Mouse (Mus musculus): ENCODE data around the gene Egfl8. TPM values are rescaled to one million over a fixed set of nuclear protein-coding genes. Genes with fewer than 3 reads are reported as not detected.

Gene Egfl8
- total RNA-seq (2023), result not detected

GRCm38 (mm10) chr17:34615871-34616270 is at the start of gene Egfl8:
Egfl8 (minus strand) TSS chr17:34615971.

GRCm38 (mm10) chr17:34646906-34647787 is 31.4 kb upstream of the Egfl8 start, which contains the start of gene Atf6b:
Atf6b (plus strand) TSS chr17:34647146.

GRCm38 (mm10) chr17:34644608-34645007 is 28.8 kb upstream of the Egfl8 start, which contains the start of gene Fkbpl:
Fkbpl (plus strand) TSS chr17:34644764.

DNA sequence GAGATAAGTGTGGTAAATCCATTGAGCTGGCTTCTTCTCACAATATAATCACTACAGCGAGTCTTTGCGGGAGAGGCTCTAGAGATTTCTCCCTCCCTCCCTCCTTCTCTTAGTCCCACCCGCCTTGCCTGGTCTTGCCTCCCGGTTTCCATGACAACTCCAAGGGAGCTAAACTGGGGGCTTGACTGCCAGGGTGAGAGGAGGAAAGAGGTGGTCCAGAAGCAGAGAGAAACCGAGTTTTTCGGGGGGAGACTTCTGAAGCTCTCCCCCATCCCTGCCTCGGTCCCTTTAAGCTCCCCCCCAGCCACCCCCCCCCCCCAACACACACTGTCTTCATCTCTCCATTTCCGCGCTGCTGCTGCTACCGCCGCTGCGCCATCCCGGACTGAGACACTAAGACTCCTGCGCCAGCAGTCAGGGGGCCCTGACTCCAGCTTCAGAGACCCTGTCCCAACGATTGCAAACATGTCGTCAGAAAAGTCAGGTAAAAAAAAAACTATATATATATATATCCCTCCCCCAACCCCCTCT is 13.5 kb upstream of the Egfl8 start, which contains the start of gene Prrt1:
TSS of gene Prrt1 (plus strand) at position 313 of the 531 bp plus-strand sequence.

GRCm38 (mm10) chr17:34627943-34628643 is 12.3 kb upstream of the Egfl8 start, which contains the start of gene Ppt2:
Ppt2 (minus strand) TSS chr17:34628510.

GRCm38 (mm10) chr17:34604061-34604508 is 11.7 kb downstream of the Egfl8 start, which contains the start of gene Agpat1:
Agpat1 (plus strand) TSS chr17:34604262.

GRCm38 (mm10) chr17:34603375-34604060 is 12.3 kb downstream of the Egfl8 start, which contains the start of gene Rnf5:
Rnf5 (minus strand) TSS chr17:34603690.

DNA sequence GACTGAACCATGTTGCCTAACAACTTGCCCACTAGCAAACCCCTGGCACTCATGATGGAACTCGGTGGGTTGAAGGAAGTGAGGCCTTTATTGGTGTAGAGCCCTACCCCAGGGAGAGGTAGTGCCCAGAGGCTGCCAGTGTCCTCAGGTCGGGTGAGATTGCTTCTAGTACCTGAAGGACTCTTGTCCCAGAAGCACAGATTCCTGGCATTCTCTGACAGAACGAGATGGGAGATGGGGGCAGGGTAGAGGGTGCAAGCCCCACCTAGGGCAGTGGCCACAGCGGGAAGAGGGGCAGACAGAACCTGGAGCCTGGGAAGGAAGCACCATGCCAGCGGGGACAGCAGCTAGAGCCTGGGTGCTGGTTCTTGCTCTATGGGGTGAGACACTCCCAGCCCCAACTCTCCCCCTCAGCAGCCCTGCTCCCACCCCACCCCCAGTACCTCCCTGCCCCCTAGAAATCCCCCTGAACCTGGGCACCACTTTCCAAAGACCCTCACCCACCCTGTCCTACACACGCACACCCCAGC is 18.1 kb downstream of the Egfl8 start, which contains the start of gene Ager:
TSS of gene Ager (plus strand) at position 297 of the 530 bp plus-strand sequence.

GRCm38 (mm10) chr17:34591029-34591993 is 24.5 kb downstream of the Egfl8 start, which contains the start of gene Pbx2:
Pbx2 (plus strand) TSS chr17:34591266.

GRCm38 (mm10) chr17:34589681-34590101 is 26.1 kb downstream of the Egfl8 start, which contains the start of gene Gpsm3:
Gpsm3 (plus strand) TSS chr17:34589806.

GRCm38 (mm10) chr17:34564003-34564421 is 51.8 kb downstream of the Egfl8 start, which contains the start of gene Notch4:
Notch4 (plus strand) TSS chr17:34564268.

Other genes starting within 250 kb of the Egfl8 start
- 1 to 10 TPM; 2.7 to 4.5 TPM for gene Btnl1, start 238.8 kb downstream of the Egfl8 start, total RNA-seq (2023)
- 10 to 100 TPM; 14.3 to 15.6 TPM for gene BC051142, start 217.2 kb downstream of the Egfl8 start, total RNA-seq (2023)
- gene Btnl4, start 138.7 kb downstream of the Egfl8 start, total RNA-seq (2023), result not detected
- gene Btnl6, start 98.6 kb downstream of the Egfl8 start, total RNA-seq (2023), result not detected
- gene Notch4, start 51.7 kb downstream of the Egfl8 start, total RNA-seq (2023), result 1 to 10 TPM; 1.0 to 1.9 TPM
- 100 to 1,000 TPM; 132 to 134 TPM for gene Gpsm3, start 26.2 kb downstream of the Egfl8 start, total RNA-seq (2023)
- gene Pbx2, start 24.7 kb downstream of the Egfl8 start, total RNA-seq (2023), result 10 to 100 TPM; 54.9 to 59.0 TPM
- 1 to 10 TPM; 5.3 to 5.8 TPM for gene Ager, start 18.1 kb downstream of the Egfl8 start, total RNA-seq (2023)
- gene Rnf5, start 12.3 kb downstream of the Egfl8 start, total RNA-seq (2023), result 10 to 100 TPM; 41.4 to 42.3 TPM
- gene Agpat1, start 11.7 kb downstream of the Egfl8 start, total RNA-seq (2023), result 10 to 100 TPM; 67.5 to 72.5 TPM
- 1 to 10 TPM; 2.1 to 6.8 TPM for gene Ppt2, start 12.5 kb upstream of the Egfl8 start, total RNA-seq (2023)
- gene Prrt1, start 13.6 kb upstream of the Egfl8 start, total RNA-seq (2023), result not detected
- gene Fkbpl, start 28.8 kb upstream of the Egfl8 start, total RNA-seq (2023), result 1 to 10 TPM; 2.9 to 5.3 TPM
- gene Atf6b, start 31.2 kb upstream of the Egfl8 start, total RNA-seq (2023), result 10 to 100 TPM; 81.4 to 84.7 TPM
- not detected for gene Tnxb, start 54.6 kb upstream of the Egfl8 start, total RNA-seq (2023)
- 1 to 10 TPM in 1 of 2 experiments, under 1 TPM in 1; 0.47 to 1.2 TPM for gene C4b, start 127.9 kb upstream of the Egfl8 start, total RNA-seq (2023)
- not detected for gene Cyp21a1, start 188.6 kb upstream of the Egfl8 start, total RNA-seq (2023)
- gene Stk19, start 221.0 kb upstream of the Egfl8 start, total RNA-seq (2023), result 10 to 100 TPM; 57.8 to 67.8 TPM
- 10 to 100 TPM; 87.2 to 90.1 TPM for gene Dxo, start 221.0 kb upstream of the Egfl8 start, total RNA-seq (2023)
- 100 to 1,000 TPM; 106 to 113 TPM for gene Skiv2l, start 234.2 kb upstream of the Egfl8 start, total RNA-seq (2023)
- 10 to 100 TPM; 32.7 to 37.8 TPM for gene Nelfe, start 234.4 kb upstream of the Egfl8 start, total RNA-seq (2023)
- under 1 TPM in 1 of 2 experiments, not detected in 1; 0.41 TPM for gene Cfb, start 246.5 kb upstream of the Egfl8 start, total RNA-seq (2023)

Data from B cell, adult 67 days (primary cell).